Comparison of ENCODE assay signal across 11 mouse cellular contexts in the genomic region with DNA sequence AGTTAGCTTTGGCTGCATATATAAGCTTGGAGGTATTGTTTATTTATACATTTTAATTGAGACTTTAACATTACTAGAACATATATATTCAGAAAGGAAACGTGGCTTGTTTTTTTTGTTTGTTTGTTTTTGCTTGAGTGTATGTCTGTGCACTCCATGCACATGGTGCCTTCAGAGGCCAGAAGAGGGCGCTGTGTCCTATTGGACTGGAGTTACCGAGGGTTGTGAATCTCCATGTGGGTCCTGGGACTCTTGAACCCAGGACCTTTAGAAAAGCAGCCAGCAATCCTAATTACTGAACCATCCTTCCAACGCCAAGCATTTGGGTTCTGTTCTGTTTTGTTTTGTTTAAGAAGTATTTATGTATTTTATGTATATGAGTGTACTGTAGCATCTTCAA. TPM values are rescaled to one million over a fixed set of nuclear protein-coding genes. Genes with fewer than 3 reads are reported as not detected.
DNase-seq lines count a peak whose midpoint lies in the region; ATAC-seq and TF ChIP-seq lines count a peak whose summit lies in the region.
"Had no signal": no experiment of that assay in that cellular context is flagged by ENCODE, and none has a peak within 500 bp of the region (broad histone marks: within the 10 kb centered on the region; RNA-seq: fewer than 3 reads in every experiment).

No protein-coding gene starts in this region.

- H3K27ac ChIP-seq in kidney, embryonic 15.5 days: no peak overlapping the region
- H3K27ac ChIP-seq in ES-E14 (ENCODE audit: insufficient read depth, low read depth, low read length, poor library complexity, severe bottlenecking): no peak overlapping the region
- peak overlapping the region; percentile 50 for H3K27ac ChIP-seq in liver, embryonic 14.5 days
- H3K27ac ChIP-seq: hindbrain, embryonic 15.5 days had no signal

- H3K36me3 ChIP-seq in kidney, embryonic 15.5 days: peaks cover 36% of the 10 kb centered on the region
- H3K36me3 ChIP-seq in C2C12 (ENCODE audit: control insufficient read depth, insufficient read depth) (peaks cover 82% of the 10 kb centered on the region), ES-E14 (ENCODE audit: control insufficient read depth, insufficient read depth, low read length, poor library complexity, severe bottlenecking) (peaks cover 43% of the 10 kb centered on the region)
- H3K36me3 ChIP-seq in liver, embryonic 14.5 days (replicated peaks; ENCODE audit: control insufficient read depth, insufficient read depth, low read depth): peaks cover 29% of the 10 kb centered on the region
- H3K36me3 ChIP-seq: hindbrain, embryonic 15.5 days had no signal

- in situ Hi-C loops in ES-E14 (cut with MboI; ENCODE audit: low sequenced_read_pairs in 2 of 2, unreplicated experiment in 2 of 2): no loop called here

- no peak for TF ChIP-seq CTCF in C2C12 (IDR thresholded peaks at IDR 0.05; ENCODE audit: control insufficient read depth, insufficient read depth, insufficient read length)
- TF ChIP-seq CTCF in liver, embryonic 14.5 days (IDR thresholded peaks at IDR 0.05; ENCODE audit: low read depth): peak; percentile 77

- H3K4me3 ChIP-seq in kidney, embryonic 15.5 days (replicated peaks): no peak overlapping the region
- H3K4me3 ChIP-seq in C2C12 (ENCODE audit: insufficient read depth, poor library complexity, severe bottlenecking) (no peak overlapping the region), ES-E14 (ENCODE audit: insufficient read depth in 1 of 2, low read depth in 1 of 2, low read length in 2 of 2, poor library complexity in 1 of 2, severe bottlenecking in 1 of 2) (no peak overlapping the region)
- H3K4me3 ChIP-seq in liver, embryonic 14.5 days (ENCODE audit: insufficient read depth in 1 of 2, low read depth in 2 of 2, low read length in 2 of 2): no peak overlapping the region
- H3K4me3 ChIP-seq: hindbrain, embryonic 15.5 days had no signal

- TF ChIP-seq EP300 in liver, embryonic 14.5 days (IDR thresholded peaks at IDR 0.05; ENCODE audit: low read depth): no peak

- intact Hi-C loops in left cerebral cortex, postnatal 4 days (cut with DNase I): loop anchor here (5.0 kb wide), 1 partner anchor 337 kb away; no protein-coding TSS in a partner anchor

- ATAC-seq in kidney, embryonic 15.5 days (replicated peaks; ENCODE audit: low FRiP score): no peak
- no peak for ATAC-seq in liver, embryonic 14.5 days (ENCODE audit: insufficient read depth)

- no peaks in the 10 kb centered on the region for H3K79me2 ChIP-seq in C2C12 (ENCODE audit: control insufficient read depth, insufficient read depth)

- peak; percentile 30 for DNase-seq in kidney, postnatal 10 days
- DNase-seq in ES-E14 (ENCODE audit: low read depth, low spot score): peak; percentile 49
- no peak for DNase-seq in liver, embryonic 14.5 days (ENCODE audit: low read depth in 3 of 3, low spot score in 3 of 3)
- DNase-seq in left cerebral cortex, postnatal 4 days: no peak
- DNase-seq in adrenal gland, postnatal 14 days: no peak
- DNase-seq: cerebellum, adult 8-10 months; lung, postnatal 14 days; retina, postnatal 1 day had no signal

- no peaks in the 10 kb centered on the region for H3K9me3 ChIP-seq in kidney, embryonic 15.5 days (replicated peaks)
- no peaks in the 10 kb centered on the region for H3K9me3 ChIP-seq in ES-E14 (ENCODE audit: control insufficient read depth, insufficient read depth, low read depth, low read length)
- no peaks in the 10 kb centered on the region for H3K9me3 ChIP-seq in liver, embryonic 14.5 days (ENCODE audit: control insufficient read depth, low read length)
- H3K9me3 ChIP-seq: hindbrain, embryonic 15.5 days had no signal

- no peak overlapping the region for H3ac ChIP-seq in C2C12 (ENCODE audit: control insufficient read depth, insufficient read length, low read depth)

- no peak overlapping the region for H3K9ac ChIP-seq in kidney, embryonic 15.5 days
- H3K9ac ChIP-seq in ES-E14 (ENCODE audit: insufficient read depth, low read depth, low read length, poor library complexity, severe bottlenecking): no peak overlapping the region
- H3K9ac ChIP-seq in liver, embryonic 14.5 days (replicated peaks): no peak overlapping the region
- H3K9ac ChIP-seq: hindbrain, embryonic 15.5 days had no signal

- no peaks in the 10 kb centered on the region for H3K27me3 ChIP-seq in kidney, embryonic 15.5 days
- H3K27me3 ChIP-seq in C2C12 (ENCODE audit: control insufficient read depth, insufficient read depth, insufficient read length): no peaks in the 10 kb centered on the region
- H3K27me3 ChIP-seq in liver, embryonic 14.5 days (ENCODE audit: control insufficient read depth, insufficient read depth, low read length): no peaks in the 10 kb centered on the region
- H3K27me3 ChIP-seq: hindbrain, embryonic 15.5 days had no signal

- 89% methylated on average over 4 of the region's 4 CpGs for WGBS in kidney, embryonic 15.5 days
- WGBS in liver, embryonic 14.5 days (ENCODE audit: insufficient replicate concordance): 62% methylated on average over 4 of the region's 4 CpGs

- H3K79me3 ChIP-seq in C2C12 (ENCODE audit: low read depth): no peaks in the 10 kb centered on the region

- no peak overlapping the region for H3K4me2 ChIP-seq in kidney, embryonic 15.5 days
- H3K4me2 ChIP-seq in liver, embryonic 14.5 days (ENCODE audit: low read depth): no peak overlapping the region
- H3K4me2 ChIP-seq: hindbrain, embryonic 15.5 days had no signal

- 0 out of 2 replicates have a peak, but pooled peaks cover 7% of the 10 kb centered on the region for H3K4me1 ChIP-seq in kidney, embryonic 15.5 days
- H3K4me1 ChIP-seq in ES-E14 (ENCODE audit: control insufficient read depth in 2 of 2, insufficient read depth in 2 of 2, low read length in 2 of 2, poor library complexity in 1 of 2): no peaks in the 10 kb centered on the region
- peaks cover 34 to 35% of the 10 kb centered on the region in 2 experiments for H3K4me1 ChIP-seq in liver, embryonic 14.5 days (replicated peaks; ENCODE audit: control insufficient read depth in 2 of 2, insufficient read depth in 2 of 2, low read length in 1 of 2)
- H3K4me1 ChIP-seq: hindbrain, embryonic 15.5 days had no signal

TF ChIP-seq in C2C12, 6 proteins besides CTCF, POLR2A, EP300 and RAD21:
- TF ChIP-seq MAX (IDR thresholded peaks at IDR 0.05) (peak; percentile 26), FOSL1 (IDR thresholded peaks at IDR 0.05; ENCODE audit: insufficient read depth, low read length, poor library complexity, severe bottlenecking) (no peak)

TF ChIP-seq in ES-E14, 5 proteins besides CTCF, POLR2A, EP300 and RAD21:
- no peak for TF ChIP-seq HCFC1 (IDR thresholded peaks at IDR 0.05; ENCODE audit: borderline replicate concordance, insufficient read depth, low read length)
- TF ChIP-seq MAFK (IDR thresholded peaks at IDR 0.05; ENCODE audit: insufficient read depth, low read depth, low read length): no peak
- no peak for TF ChIP-seq ZNF384 (IDR thresholded peaks at IDR 0.05; ENCODE audit: low read depth, low read length)
- no peak for TF ChIP-seq ZC3H11A (IDR thresholded peaks at IDR 0.05; ENCODE audit: borderline replicate concordance, low read depth, low read length)
- no peak for TF ChIP-seq CHD2 (IDR thresholded peaks at IDR 0.05; ENCODE audit: low read depth, low read length)

RNA-seq across cellular contexts. Expression of gene Mthfd1l, which starts 22.4 kb away (rescaled TPM):
- polyA plus RNA-seq in kidney, embryonic 15.5 days (2015; fragmentation: Nextera tagmentation; extraction: Ambion mirVana): 17.1 and 18.4 TPM in 2 replicates
- 43.6 TPM for polyA plus RNA-seq in C2C12 (2012; fragmentation: generic; extraction: Trizol)
- total RNA-seq in ES-E14 (2012; rRNA removed): 48.5 and 67.0 TPM in 2 replicates
- 11.9 and 18.5 TPM in 2 replicates for polyA plus RNA-seq in liver, embryonic 14.5 days (2012; rRNA removed)
- polyA plus RNA-seq in liver, embryonic 14.5 days (2014; fragmentation: Nextera tagmentation; extraction: Ambion mirVana): 19.2 and 21.4 TPM in 2 replicates
- 10 to 100 TPM; 10.9 to 11.2 TPM for total RNA-seq in left cerebral cortex, postnatal 4 days (2021)
- 7.8 and 11.8 TPM in 2 replicates for total RNA-seq in adrenal gland, postnatal 14 days (2021)

Comparison
In these comparisons a context has a peak if more than half of its experiments do, and no peak if none do; other contexts are left out.
1. DNase-seq: peak in kidney, postnatal 10 days (single experiment) and ES-E14 (single experiment); none in liver, embryonic 14.5 days (0 of 3), left cerebral cortex, postnatal 4 days (single experiment) and adrenal gland, postnatal 14 days (single experiment).